Mouse (Mus musculus) gonadal fat pad, adult 2 months (tissue): ENCODE results near the gene Ywhah. TPM values are rescaled to one million over a fixed set of nuclear protein-coding genes. Genes with fewer than 3 reads are reported as not detected.
"Not testable (repeated sequence)": the region's sequence is repeated elsewhere in the genome, so short reads cannot be mapped to it uniquely, and the experiment has no call there.

Experiments
- DNase-seq: peaks from one replicate; pipeline ENCODE4 v3.0.0-alpha.2; 2012; ENCODE audit warnings: low read depth
- polyA plus RNA-seq: library from polyadenylated mRNA; depleted of rRNA; stranded (reverse); fragments of >200 nt; gene quantifications from 2 replicates; pipeline ENCODE4 v1.2.3, GENCODE M21; 2012

Ywhah gene
- polyA plus RNA-seq, 1 experiment = 105 TPM

DNA sequence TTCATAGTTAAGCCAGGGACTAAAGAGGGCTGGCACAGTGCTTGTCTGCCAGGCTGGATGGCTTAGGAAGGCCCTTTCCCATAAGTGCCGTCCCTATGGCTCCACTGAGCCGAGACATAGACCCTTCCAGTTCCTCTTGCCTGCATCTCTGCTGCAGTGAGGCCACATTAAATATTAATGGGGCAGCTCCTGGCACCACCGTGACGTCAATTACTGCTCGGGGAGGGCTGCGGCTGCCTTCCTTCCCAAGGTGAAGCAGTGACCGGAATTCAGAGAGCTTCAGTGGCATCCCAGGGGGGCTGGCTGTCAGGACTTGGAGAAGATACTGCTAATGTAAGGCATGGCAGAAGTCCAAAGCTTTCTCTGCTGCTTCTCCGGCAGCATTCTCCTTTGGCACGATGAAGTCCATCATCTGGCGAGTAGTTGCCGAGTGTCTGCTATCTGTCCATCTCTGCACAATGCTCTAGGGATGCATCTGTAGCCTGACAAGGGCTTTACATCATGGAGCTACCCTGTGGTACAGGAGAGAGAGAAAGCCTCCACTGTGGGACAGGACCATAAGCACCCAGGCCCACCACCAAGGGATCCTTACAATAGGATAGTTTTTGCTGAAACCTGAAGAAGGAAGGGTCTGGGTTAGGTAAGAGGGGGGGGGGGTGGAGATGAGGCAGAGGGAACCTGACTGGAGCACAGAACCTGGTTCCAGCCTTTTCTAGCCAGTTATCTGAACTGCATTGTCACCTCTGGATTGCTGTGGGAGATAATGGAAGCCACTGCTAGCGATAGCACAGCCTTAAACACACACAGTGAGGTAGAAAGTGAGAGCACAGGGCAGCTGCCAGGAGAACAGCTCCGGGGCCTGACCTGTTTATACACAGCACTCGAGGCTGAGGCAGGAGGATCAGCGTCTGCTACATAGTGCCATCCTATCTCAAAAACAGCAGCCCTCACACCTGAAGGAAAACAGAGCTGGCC is 7.2 kb upstream of the Ywhah start:
- DNase-seq = no peak

DNA sequence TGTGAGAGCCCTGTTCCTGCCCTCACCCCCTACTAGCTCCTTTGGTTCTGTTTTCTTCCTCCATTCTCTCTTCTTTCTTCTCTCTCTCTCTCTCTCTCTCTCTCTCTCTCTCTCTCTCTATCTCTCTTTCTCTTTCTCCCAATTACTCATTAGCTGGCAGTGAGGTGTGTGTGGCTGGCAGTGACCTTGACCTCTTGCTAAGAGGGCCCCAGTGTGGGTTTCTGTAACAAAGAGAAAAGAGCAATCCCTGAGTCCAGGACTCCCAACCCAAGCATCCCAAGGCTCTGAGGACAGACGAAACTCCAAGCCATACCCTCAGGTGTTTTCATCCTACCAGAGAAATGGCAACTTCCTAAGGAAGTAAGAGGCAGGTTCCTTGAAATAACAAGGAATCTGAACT is 4.5 kb upstream of the Ywhah start:
- DNase-seq = no peak

DNA sequence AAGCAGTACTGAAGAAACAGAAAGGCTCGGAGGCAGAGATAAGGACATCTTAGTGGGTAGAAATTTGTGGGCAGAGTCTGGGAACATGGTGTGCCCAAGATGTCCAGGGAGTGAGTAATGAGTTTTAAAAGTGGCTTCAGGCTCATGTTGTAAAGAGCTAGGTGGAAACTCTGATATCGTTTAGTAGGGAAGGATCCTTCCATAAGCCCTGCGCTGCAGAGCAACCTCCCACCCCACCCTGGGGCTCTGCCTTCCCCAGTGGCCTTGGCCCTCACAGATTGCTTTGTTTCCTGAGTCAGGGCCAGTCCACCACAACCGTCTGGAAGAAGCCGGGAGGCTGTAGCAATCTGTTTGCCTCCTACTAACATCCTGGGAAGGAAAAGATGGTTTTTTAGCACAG is 3.0 kb upstream of the Ywhah start:
- DNase-seq = no peak

DNA sequence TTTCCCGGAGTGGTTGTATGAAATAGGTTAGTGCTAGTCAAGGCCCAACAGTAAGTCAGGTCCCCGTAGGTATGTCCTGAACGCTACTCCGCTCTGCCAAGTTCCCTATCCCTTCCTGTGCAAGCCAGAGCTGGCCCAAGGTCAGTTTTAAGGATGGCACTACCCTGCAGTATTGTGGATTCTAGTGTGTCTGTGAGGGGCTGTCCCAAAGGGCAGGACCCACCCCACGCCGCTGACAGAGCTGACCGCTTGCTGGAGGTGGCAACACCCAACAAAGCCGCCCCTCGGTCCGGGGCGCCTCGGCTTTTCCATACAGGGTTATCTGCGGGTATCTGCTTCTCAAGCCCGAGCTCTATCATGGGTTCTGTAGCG is 441 bp upstream of the Ywhah start:
- DNase-seq = no peak

DNA sequence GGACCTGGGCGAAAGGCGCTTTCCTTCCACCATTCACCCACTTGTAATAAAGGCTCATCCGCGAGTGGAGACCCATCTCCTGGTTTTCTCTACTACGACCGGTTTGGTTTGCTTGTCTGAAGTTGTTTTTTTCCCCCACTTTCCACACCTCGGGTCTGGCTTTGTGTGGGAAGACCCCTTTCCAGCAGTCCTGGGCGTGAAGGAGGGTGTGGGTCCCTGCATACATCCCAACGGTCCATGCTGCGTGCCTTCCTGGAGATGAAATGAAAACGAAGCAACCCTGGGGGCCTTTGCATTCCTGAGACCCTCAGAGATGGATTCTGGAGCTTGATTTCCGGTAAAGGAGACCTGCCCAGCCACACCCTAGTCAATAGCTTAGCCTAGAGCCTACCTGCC is 808 bp downstream of the Ywhah start:
- no peak for DNase-seq

DNA sequence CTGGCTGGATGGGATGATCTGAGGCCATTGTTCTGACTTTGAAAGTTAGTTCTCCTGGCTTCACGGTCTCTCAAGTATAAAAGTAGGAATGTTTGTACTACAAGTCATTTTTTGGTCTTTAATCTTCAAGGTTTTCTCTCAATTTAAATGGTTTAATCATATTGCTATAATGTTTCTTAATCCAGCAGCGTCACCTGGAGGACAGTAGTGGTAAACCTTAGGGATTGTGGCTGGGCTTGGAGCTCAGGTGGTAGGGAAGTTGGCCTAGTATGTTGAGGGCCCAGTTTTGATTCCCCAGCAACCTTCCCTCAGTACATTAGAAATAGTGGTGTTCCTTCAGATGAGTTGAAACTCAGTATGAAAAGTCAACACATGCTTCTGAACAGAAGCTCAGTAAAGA is 3.0 kb downstream of the Ywhah start:
- DNase-seq = no peak

DNA sequence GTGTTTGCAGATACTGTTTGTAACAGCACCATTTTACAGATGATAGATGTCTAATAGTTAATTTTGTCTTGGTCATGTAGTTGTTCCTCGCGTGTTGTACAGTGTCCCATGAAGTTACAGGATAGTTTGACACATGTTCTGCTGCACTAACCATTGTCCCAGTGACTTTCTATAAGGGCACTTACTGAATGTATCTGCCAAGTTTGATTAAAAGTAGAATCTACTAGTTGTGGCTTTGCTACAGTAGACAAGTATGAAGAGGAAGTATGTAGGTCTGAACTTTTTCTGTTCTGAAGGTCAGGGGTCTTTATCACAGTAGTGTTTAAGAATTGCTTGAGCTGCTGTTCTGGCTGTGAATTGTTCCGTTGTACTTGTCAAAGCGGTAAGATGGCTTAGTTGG is 4.7 kb downstream of the Ywhah start:
- DNase-seq = no peak

DNA sequence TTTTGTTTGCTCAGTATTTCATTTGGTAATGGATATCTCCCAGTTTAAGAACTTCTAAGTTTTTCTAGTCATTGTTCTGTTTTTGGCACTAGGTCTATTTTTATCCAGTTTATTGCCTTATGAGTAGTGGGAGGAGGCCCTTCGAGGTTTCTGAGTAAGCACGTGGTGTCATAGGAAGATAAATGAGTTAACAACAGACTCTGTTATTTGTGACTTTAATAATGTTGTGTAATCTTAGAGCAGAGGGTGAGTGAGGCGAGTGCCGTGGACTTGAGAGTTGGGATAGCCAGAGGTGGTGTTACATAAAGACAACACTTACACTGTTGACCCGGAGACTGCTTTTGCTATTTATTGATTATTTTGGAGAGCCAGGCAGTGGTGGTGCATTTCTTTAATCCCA is 5.9 kb downstream of the Ywhah start:
- no peak for DNase-seq

DNA sequence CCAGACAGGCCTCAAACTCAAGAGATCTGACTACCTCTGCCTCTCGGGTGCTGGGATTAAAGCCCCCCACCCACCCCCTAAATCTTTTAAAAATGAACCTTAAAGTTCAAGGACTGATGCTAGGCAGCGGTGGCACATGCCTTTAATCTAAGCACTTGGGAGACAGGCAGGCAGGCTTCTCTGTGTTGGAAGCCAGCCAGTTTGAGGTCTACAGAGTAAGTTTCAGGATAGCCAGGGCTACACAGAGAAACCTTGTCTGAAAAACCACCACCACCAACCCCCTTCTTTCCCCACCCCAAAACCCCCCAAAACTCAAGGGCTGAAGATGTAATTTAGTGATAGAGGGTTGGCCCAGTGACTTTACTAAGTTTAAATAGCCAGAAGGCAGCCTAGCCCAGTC is 10.0 kb downstream of the Ywhah start:
- no peak for DNase-seq

DNA sequence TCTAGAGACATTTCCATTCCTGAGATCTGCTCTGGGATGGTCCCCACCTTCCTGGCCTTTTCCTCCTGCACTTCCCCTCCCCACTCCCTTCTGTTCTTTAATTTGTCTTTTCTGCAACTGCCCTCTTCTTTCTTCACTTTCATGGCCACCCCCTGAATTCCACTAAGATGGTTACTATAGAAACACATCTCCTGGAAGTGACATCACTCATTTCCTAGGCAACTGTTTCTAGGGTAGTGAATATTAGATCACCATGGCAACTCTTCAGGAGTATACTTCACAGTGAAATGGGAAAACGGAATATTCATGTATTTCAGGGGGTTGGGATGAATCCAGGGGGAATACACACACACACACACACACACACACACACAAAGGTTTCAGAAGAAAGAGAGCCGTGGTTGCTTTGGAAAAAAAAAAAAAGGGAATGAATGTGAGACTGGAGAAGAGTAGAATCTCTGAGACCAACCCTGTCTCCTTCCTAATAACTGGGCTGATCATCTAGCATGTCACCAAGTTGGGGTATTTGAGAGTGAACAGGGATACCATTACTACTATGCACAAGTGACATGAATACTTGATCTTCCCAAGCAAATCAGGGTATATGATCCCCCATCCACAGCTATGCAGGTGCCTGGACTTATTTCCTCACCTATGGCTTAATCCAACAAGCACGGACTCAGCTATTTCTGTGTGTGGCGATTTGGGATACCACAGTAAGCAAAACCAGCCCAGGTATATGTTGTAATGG is 12.0 kb downstream of the Ywhah start:
- DNase-seq = no peak

DNA sequence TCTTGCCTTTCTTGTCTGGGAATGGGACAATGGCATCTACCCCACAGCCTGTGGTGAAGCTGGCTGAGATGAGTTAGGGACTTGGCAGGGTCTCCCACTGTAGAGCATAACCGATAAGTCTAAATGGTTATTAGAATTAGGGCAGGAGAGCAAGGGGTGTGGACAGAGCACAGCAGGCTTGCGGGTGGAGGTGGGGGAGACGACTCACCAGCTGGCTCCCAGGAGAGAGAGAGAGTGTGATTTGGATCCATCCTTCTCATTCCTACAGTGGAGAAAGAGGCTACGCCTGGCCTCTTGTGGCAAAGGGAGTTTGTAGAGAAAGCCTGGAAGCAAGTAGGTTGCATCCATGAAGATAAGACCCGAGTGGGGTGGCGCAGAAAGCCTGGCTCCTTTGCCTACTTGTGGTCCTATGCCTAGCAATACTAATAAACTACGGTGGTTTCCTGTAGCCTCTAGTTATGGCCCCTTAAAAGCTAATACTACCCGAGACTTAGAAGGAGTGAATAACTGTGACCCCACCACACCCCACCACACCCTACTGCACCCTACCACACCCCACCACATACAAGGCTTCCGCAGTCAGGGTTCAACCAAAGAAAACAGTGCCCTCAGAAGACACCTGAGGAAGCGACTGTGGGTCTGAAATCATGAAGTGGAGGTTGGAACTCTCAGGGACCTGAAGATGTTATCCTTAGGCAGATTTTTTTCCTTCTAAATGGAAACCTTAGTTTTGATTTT is 13.6 kb downstream of the Ywhah start:
- DNase-seq = no peak

DNA sequence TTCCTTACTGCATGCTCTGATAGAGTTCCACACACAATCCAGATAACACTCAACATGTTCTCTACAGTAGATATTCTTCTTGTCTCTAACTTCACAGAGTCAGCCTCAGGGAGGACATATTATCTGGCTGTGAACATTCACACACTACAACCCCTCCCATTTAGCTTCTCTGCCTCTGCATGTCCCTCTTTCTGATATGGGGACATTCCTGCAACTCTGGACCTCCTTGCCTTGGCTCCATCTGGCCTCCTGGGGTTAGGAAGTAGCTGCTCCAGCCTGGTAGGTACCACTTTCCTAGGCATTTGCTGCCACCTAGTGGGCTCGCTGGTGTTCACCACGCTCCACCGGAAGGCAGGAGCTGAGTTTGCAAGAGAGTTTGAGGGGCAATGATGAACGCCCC is 14.5 kb downstream of the Ywhah start:
- DNase-seq = no peak

DNA sequence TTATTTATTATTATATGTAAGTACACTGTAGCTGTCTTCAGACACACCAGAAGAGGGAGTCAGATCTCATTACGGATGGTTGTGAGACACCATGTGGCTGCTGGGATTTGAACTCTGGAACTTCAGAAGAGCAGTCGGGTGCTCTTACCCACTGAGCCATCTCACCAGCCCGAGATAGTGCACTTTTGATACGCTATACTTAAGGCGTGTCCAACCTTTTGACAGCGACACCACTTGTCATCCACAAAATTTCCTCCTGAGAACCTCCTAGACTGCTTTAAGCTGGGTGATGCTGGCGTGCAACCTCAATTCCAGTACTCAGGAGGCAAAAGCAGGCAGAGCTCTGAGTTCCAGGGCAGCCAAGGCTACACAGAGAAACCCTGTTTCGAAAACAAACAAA is 15.0 kb downstream of the Ywhah start:
- DNase-seq = not testable (repeated sequence)

DNA sequence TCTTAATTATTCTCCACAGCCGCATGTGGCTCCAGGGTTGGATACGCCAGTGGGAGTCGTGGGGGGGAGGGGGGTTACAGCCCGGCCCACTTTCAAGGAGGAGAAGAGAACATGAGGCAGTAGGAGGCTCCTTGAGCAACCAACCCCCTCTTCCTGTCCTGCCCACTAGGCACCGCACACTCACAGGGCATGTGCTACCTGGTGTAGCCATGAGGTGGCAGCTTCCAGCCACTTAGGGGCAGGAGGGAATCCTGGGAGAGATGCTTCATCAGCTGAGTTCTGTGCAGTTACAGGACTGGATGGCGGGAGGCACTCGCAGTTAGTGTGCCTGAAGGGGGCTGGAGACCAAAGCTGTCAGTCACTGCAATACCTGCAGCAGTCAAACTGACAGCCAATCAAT is 15.5 kb downstream of the Ywhah start:
- no peak for DNase-seq

DNA sequence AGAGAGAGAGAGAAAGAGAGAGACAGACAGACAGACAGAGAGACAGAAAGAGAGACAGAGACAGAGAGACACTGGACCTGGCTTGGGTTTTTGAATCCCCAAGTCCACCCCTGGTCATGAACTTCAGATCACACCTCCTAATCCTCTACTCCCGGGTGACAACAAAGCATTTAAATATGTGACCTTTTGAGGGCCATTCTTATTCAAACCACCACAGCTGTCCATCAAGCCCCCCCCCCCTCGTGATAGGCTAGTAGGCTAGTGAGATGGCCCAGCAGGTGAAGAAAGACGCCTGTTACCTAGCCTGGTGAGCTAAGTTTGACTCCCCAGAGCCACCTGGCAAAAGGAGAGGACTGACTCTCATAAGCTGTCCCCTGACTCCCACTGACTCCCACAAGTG is 16.3 kb downstream of the Ywhah start:
- no peak for DNase-seq

DNA sequence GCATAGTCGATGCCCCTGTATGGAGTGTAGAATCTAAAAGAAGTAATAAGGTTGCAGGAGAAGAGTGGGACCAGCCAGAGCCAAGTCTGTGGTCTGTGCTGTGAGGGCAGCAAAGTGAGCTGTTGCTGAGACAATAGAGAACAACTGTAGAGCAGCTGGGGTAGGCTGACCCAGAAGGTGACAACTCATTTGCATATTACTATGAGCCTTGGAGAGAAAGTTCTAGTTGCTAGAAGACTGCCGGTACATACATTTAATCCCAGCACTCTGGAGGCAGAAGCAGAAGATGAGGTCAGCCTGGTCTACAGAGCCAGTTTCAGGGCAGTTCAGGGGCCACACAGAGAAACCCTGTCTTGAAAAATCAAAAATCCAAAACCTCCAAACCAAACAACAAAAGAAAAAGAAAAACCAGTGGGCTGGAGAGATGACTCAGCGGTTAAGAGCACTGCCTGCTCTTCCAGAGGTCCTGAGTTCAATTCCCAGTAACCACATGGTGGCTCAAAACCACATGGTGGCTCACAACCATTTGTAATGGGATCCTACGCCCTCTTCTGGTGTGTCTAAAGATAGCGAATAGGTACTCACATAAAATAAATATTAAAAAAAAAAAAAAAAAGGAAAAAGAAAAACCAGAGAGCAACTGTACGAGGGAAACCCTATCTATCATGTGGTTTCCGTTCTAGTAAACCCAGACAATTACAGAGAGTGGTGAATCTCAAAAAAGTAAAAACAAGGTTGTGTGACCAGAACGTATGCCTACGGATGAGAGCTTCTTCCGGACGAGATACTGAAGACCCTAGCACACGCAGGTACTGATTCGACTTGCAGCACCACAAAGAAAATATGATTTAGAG is 20.3 kb downstream of the Ywhah start:
- DNase-seq = no peak

DNA sequence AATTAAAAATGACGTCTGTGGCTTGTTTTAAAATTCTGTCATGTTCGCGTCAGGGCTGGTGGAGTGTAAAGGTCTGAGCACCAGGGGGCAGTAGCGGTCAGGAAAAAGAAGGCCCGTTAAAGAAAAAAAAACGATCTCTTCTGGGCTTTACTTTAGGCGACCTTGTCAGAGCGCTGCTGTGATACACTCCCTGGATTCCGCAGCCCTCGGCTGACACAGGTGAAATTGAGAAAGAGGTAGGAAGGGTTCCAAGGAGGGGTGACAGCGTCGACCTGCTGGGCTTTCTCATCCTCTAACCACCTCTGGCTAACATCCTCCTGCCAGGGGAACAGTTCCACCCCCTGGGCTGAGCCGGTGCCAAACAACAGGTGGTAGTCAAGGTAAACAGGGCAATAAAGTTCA is 20.9 kb downstream of the Ywhah start:
- DNase-seq = no peak

DNA sequence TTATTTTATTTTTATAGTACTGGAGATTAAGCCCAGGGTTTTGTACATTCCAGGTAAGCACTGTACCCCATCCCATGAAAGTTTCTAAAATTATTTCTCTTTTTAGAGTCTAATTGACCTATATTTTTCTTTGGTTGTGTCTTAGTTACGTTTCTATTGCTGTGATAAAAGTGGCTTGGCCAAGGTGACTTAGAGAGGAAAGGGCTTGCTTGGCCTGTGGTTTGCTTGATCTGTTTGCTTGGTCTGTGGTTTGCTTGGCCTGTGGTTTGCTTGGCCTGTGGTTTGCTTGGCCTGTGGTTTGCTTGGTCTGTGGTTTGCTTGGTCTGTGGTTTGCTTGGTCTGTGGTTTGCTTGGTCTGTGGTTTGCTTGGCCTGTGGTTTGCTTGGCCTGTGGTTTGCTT is 22.1 kb downstream of the Ywhah start:
- DNase-seq = not testable (repeated sequence)

DNA sequence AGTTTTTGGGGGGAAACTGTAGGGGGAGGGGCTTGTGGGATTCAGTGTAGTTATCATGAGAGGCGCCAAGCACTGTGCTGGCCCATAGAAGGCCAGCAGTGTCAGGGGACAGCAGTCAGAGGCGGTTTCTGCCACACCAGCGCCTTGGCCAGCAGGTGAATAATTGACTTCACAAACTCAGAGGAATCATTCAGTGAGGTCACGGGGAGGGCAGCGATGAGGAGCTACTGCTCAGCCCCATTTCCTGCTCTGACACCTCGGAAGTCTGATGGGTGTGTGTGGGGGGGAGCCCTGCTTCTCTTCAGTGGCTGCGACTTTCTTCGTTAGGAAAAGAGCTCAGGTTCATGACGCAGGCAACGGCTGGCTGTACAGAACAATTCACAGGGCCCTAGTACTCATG is 24.8 kb downstream of the Ywhah start:
- no peak for DNase-seq

DNA sequence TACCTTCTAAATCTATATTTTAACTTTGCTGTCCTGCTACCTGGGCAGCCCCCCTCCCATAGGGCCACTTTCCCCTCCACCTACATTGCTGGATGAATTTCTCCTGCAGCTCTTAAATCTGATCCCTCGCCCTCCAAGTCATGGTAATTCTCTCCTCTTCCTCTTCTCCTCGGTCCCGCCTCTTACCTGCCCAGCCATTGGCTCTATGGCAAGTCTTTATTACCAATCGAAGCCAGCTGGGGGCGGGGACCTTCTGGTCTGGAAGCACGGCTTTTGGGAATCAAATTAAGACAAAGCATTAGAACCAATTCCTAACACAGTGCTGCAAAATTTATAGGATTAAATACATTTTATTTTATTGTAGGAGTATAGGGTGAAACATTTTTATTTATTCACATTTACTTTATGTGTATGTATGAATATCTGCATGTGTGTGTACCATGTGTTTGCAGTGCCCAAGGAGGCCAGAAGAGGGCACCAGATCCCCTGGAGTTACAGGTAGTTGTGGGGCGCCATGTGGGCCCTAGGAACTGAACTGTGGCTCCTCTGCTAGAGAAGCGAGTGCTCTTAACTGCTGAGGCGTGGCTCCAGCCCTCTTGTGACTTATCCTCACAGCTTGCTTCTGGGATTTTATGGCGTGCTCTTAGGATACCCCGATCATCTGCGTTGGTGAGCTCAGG is 26.2 kb downstream of the Ywhah start:
- no peak for DNase-seq

DNA sequence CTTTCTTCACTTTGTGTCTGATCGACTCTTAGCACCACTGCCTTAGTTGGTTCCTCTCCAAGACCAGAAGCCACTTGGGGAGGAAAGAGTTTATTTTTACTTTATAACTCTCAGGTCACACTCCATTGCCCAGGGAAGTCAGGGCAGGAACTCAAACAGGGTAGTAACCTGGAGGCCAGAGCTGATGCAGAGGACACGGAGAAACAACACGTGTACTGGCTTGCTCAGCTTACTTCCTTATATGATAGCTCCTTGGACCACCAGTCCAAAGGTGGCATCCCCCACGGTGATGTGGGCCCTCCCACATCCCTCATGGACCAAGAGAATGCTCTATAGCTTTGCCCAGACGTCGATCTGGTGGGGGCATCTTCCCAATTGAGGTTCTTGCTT is 26.7 kb downstream of the Ywhah start:
- no peak for DNase-seq
